Mouse (Mus musculus): ENCODE results near the gene Skap1. TPM values are rescaled to one million over a fixed set of nuclear protein-coding genes. Genes with fewer than 3 reads are reported as not detected.
A peak's percentile ranks its signal among the peaks of the same experiment; 100 is the strongest.

Skap1 gene
- polyA plus RNA-seq, 1 experiment = 3.3 TPM

DNA sequence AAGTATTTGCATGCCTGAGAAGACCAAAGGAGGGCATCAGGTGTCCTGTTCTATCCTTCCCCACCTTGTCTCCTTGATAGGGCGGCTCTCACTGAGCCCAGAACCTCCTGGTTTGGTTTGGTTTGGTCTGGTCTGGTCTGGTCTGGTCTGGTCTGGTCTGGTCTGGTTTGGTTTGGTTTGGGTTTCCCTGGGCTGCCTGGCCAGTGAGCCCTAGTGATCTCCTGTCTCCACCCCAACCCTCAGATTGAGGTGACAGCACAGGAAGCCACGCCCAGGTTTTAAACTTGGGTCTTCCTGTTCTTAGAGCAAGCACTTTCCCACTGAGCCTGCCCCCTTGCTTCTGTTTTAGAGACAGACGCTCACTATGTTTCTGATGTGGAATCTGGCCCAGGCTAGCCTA, 202.5 kb downstream of the Skap1 start:
- no peak overlapping the region for H3K27ac ChIP-seq (ENCODE audit: insufficient read depth, low read depth, low read length)
- no peak overlapping the region for H3K4me3 ChIP-seq (ENCODE audit: insufficient read depth, low read depth, low read length)
- peak; percentile 57 for DNase-seq
- 68% methylated on average over 3 of the region's 3 CpGs for WGBS
- TF ChIP-seq POLR2A (IDR thresholded peaks at IDR 0.05; ENCODE audit: low read depth, low read length) (no peak), CTCF (conservative IDR thresholded peaks at IDR 0.05; ENCODE audit: insufficient read depth, insufficient read length, low read depth, low read length) (no peak)
- no peaks in the 10 kb centered on the region for H3K36me3 ChIP-seq (ENCODE audit: control insufficient read depth, insufficient read depth, low read length)
- H3K4me1 ChIP-seq (ENCODE audit: control insufficient read depth, insufficient read depth, low read length) = peaks cover 3% of the 10 kb centered on the region; the same call in 1 of the 2 replicates
- no peaks in the 10 kb centered on the region for H3K27me3 ChIP-seq (replicated peaks; ENCODE audit: control insufficient read depth, insufficient read depth, low read length)

DNA sequence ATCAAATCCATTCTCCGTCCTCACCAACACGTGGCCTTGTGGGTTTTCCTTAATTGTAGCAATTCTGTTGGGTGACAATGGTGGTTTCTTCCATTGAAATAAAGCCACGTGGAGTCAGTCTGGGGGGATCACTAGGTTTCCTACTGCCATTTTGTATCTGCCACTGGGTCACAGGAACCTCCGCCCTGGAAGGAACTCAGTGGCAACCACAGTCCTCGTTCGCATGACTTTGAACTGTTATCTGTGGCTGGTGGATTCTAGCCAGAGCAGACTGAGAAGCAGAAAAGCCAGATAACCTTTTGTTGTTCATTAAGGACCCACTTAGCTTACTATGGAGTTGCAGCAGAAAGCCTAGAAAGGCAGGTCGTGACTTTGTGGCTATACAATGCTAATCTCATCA, 204.0 kb downstream of the Skap1 start:
- Histone ChIP-seq H3K27me3 (replicated peaks; ENCODE audit: control insufficient read depth, insufficient read depth, low read length) (no peaks in the 10 kb centered on the region), H3K36me3 (ENCODE audit: control insufficient read depth, insufficient read depth, low read length) (no peaks in the 10 kb centered on the region), H3K4me3 (ENCODE audit: insufficient read depth, low read depth, low read length) (no peak overlapping the region), H3K4me1 (ENCODE audit: control insufficient read depth, insufficient read depth, low read length) (peaks cover 3% of the 10 kb centered on the region; the same call in 1 of the 2 replicates), H3K27ac (ENCODE audit: insufficient read depth, low read depth, low read length) (no peak overlapping the region)
- no peak for TF ChIP-seq CTCF (conservative IDR thresholded peaks at IDR 0.05; ENCODE audit: insufficient read depth, insufficient read length, low read depth, low read length)
- no peak for TF ChIP-seq POLR2A (IDR thresholded peaks at IDR 0.05; ENCODE audit: low read depth, low read length)
- 84% methylated on average over 7 of the region's 7 CpGs for WGBS
- DNase-seq = no peak

- peak; percentile 60 for DNase-seq
- Histone ChIP-seq H3K27me3 (replicated peaks; ENCODE audit: control insufficient read depth, insufficient read depth, low read length) (no peaks in the 10 kb centered on the region), H3K4me3 (ENCODE audit: insufficient read depth, low read depth, low read length) (no peak overlapping the region), H3K4me1 (ENCODE audit: control insufficient read depth, insufficient read depth, low read length) (no peaks in the 10 kb centered on the region), H3K27ac (ENCODE audit: insufficient read depth, low read depth, low read length) (no peak overlapping the region), H3K36me3 (ENCODE audit: control insufficient read depth, insufficient read depth, low read length) (no peaks in the 10 kb centered on the region)
- TF ChIP-seq CTCF (conservative IDR thresholded peaks at IDR 0.05; ENCODE audit: insufficient read depth, insufficient read length, low read depth, low read length) (peak; percentile 76), POLR2A (IDR thresholded peaks at IDR 0.05; ENCODE audit: low read depth, low read length) (no peak)
- 8% methylated on average over 6 of the region's 6 CpGs for WGBS
These were observed 209.4 kb downstream of the Skap1 start for GRCm38 (mm10) chr11:96673792-96674191.

GRCm38 (mm10) chr11:96674786-96675365, 210.5 kb downstream of the Skap1 start:
- WGBS = 25% methylated on average over 8 of the region's 8 CpGs
- DNase-seq = peak; percentile 12
- no peak overlapping the region for H3K27ac ChIP-seq (ENCODE audit: insufficient read depth, low read depth, low read length)

GRCm38 (mm10) chr11:96678026-96678425, 213.6 kb downstream of the Skap1 start:
- H3K4me3 ChIP-seq (ENCODE audit: insufficient read depth, low read depth, low read length) = no peak overlapping the region
- DNase-seq = no peak
- no peak for TF ChIP-seq POLR2A (IDR thresholded peaks at IDR 0.05; ENCODE audit: low read depth, low read length)
- TF ChIP-seq CTCF (conservative IDR thresholded peaks at IDR 0.05; ENCODE audit: insufficient read depth, insufficient read length, low read depth, low read length) = no peak
- H3K4me1 ChIP-seq (ENCODE audit: control insufficient read depth, insufficient read depth, low read length) = no peaks in the 10 kb centered on the region
- no peaks in the 10 kb centered on the region for H3K27me3 ChIP-seq (replicated peaks; ENCODE audit: control insufficient read depth, insufficient read depth, low read length)
- WGBS = 91% methylated on average over 13 of the region's 13 CpGs
- no peaks in the 10 kb centered on the region for H3K36me3 ChIP-seq (ENCODE audit: control insufficient read depth, insufficient read depth, low read length)
- H3K27ac ChIP-seq (ENCODE audit: insufficient read depth, low read depth, low read length) = no peak overlapping the region

More at GRCm38 (mm10) chr11:96674786-96675365, 210.5 kb downstream of the Skap1 start:
- Histone ChIP-seq H3K4me1 (ENCODE audit: control insufficient read depth, insufficient read depth, low read length) (no peaks in the 10 kb centered on the region), H3K4me3 (ENCODE audit: insufficient read depth, low read depth, low read length) (no peak overlapping the region), H3K36me3 (ENCODE audit: control insufficient read depth, insufficient read depth, low read length) (no peaks in the 10 kb centered on the region), H3K27me3 (replicated peaks; ENCODE audit: control insufficient read depth, insufficient read depth, low read length) (no peaks in the 10 kb centered on the region)
- TF ChIP-seq CTCF (conservative IDR thresholded peaks at IDR 0.05; ENCODE audit: insufficient read depth, insufficient read length, low read depth, low read length) (no peak), POLR2A (IDR thresholded peaks at IDR 0.05; ENCODE audit: low read depth, low read length) (no peak)

GRCm38 (mm10) chr11:96679026-96679425, 214.6 kb downstream of the Skap1 start:
- Histone ChIP-seq H3K4me3 (ENCODE audit: insufficient read depth, low read depth, low read length) (no peak overlapping the region), H3K36me3 (ENCODE audit: control insufficient read depth, insufficient read depth, low read length) (no peaks in the 10 kb centered on the region), H3K27ac (ENCODE audit: insufficient read depth, low read depth, low read length) (no peak overlapping the region), H3K27me3 (replicated peaks; ENCODE audit: control insufficient read depth, insufficient read depth, low read length) (no peaks in the 10 kb centered on the region), H3K4me1 (ENCODE audit: control insufficient read depth, insufficient read depth, low read length) (no peaks in the 10 kb centered on the region)
- WGBS = 94% methylated on average over 4 of the region's 4 CpGs
- no peak for TF ChIP-seq CTCF (conservative IDR thresholded peaks at IDR 0.05; ENCODE audit: insufficient read depth, insufficient read length, low read depth, low read length)
- TF ChIP-seq POLR2A (IDR thresholded peaks at IDR 0.05; ENCODE audit: low read depth, low read length) = no peak
- DNase-seq = no peak

DNA sequence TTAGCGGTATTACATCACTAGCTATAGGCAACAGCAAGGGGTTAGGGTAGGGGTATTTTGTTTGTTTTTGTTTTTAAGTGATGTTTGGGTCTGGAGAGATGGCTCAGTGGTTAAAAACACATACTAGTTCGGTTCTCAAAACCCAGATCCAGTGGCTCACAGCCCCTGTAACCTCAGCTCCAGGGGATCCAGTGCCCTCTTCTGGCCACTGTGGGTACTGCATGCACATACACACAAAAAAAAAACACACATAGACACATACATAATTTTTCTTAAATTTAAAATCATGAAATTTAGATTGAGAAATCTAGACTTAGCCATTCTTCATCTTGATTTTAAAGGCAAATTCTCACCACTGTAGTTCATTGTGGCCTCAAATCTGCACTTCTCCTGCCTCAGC, 221.0 kb downstream of the Skap1 start:
- WGBS = 92% methylated on average over 2 of the region's 2 CpGs
- H3K36me3 ChIP-seq (ENCODE audit: control insufficient read depth, insufficient read depth, low read length) = no peaks in the 10 kb centered on the region
- H3K4me3 ChIP-seq (ENCODE audit: insufficient read depth, low read depth, low read length) = no peak overlapping the region
- no peak for TF ChIP-seq POLR2A (IDR thresholded peaks at IDR 0.05; ENCODE audit: low read depth, low read length)
- 0 out of 2 replicates have a peak, but pooled peaks have one; percentile 21 for TF ChIP-seq CTCF (conservative IDR thresholded peaks at IDR 0.05; ENCODE audit: insufficient read depth, insufficient read length, low read depth, low read length)
- H3K27me3 ChIP-seq (replicated peaks; ENCODE audit: control insufficient read depth, insufficient read depth, low read length) = no peaks in the 10 kb centered on the region; the same call in 1 of the 2 replicates
- no peak for DNase-seq
- no peaks in the 10 kb centered on the region for H3K4me1 ChIP-seq (ENCODE audit: control insufficient read depth, insufficient read depth, low read length)
- no peak overlapping the region for H3K27ac ChIP-seq (ENCODE audit: insufficient read depth, low read depth, low read length)
